9 mouse cellular contexts compared by ENCODE assay signal in genomic region chr2:49840573-49840972, GRCm38 (mm10). TPM values are rescaled to one million over a fixed set of nuclear protein-coding genes. Genes with fewer than 3 reads are reported as not detected.
DNase-seq lines count a peak whose midpoint lies in the region; ATAC-seq lines count a peak whose summit lies in the region.
"Had no signal": no experiment of that assay in that cellular context is flagged by ENCODE, and none has a peak within 500 bp of the region (broad histone marks: within the 10 kb centered on the region; RNA-seq: fewer than 3 reads in every experiment).

No protein-coding gene starts in this region.

- H3K9me3 ChIP-seq in midbrain, embryonic 14.5 days (ENCODE audit: control insufficient read depth, low read length): no peaks in the 10 kb centered on the region
- no peaks in the 10 kb centered on the region for H3K9me3 ChIP-seq in midbrain, embryonic 10.5 days (replicated peaks)
- no peaks in the 10 kb centered on the region for H3K9me3 ChIP-seq in lung, embryonic 16.5 days (ENCODE audit: control insufficient read depth, low read length)
- H3K9me3 ChIP-seq: limb, embryonic 12.5 days had no signal

- H3K4me2 ChIP-seq in midbrain, embryonic 14.5 days (ENCODE audit: low read length): no peak overlapping the region
- H3K4me2 ChIP-seq in lung, embryonic 16.5 days (ENCODE audit: low read depth, low read length): no peak overlapping the region
- H3K4me2 ChIP-seq: limb, embryonic 12.5 days had no signal

- H3K27ac ChIP-seq in midbrain, embryonic 14.5 days (replicated peaks; ENCODE audit: low read depth, low read length): no peak overlapping the region
- no peak overlapping the region for H3K27ac ChIP-seq in midbrain, embryonic 10.5 days (replicated peaks)
- H3K27ac ChIP-seq in lung, embryonic 16.5 days (ENCODE audit: low read length): no peak overlapping the region
- H3K27ac ChIP-seq: limb, embryonic 12.5 days had no signal

- no peaks in the 10 kb centered on the region for H3K27me3 ChIP-seq in midbrain, embryonic 14.5 days (ENCODE audit: control insufficient read depth, insufficient read depth, low read length)
- H3K27me3 ChIP-seq in midbrain, embryonic 10.5 days (ENCODE audit: low read depth, poor library complexity, severe bottlenecking): no peaks in the 10 kb centered on the region
- no peaks in the 10 kb centered on the region for H3K27me3 ChIP-seq in lung, embryonic 16.5 days (ENCODE audit: control insufficient read depth, insufficient read depth, low read depth, low read length)
- H3K27me3 ChIP-seq: limb, embryonic 12.5 days had no signal

- H3K9ac ChIP-seq in midbrain, embryonic 14.5 days (replicated peaks; ENCODE audit: low read length): no peak overlapping the region
- H3K9ac ChIP-seq in lung, embryonic 16.5 days (ENCODE audit: low read length): no peak overlapping the region
- H3K9ac ChIP-seq: limb, embryonic 12.5 days had no signal

- DNase-seq in midbrain, embryonic 14.5 days: peak; percentile 30
- DNase-seq in midbrain, embryonic 10.5 days (ENCODE audit: low spot score): no peak
- DNase-seq in embryo, embryonic 11 days: peak; percentile 47
- peak; percentile 54 for DNase-seq in heart, postnatal 4 days
- no peak for DNase-seq in right cerebral cortex, postnatal 36 days (ENCODE audit: low spot score in 2 of 2)
- no peak for DNase-seq in ovary, postnatal 36 days (ENCODE audit: low spot score)
- DNase-seq in spleen, adult 12 weeks (ENCODE audit: low spot score): no peak

- ATAC-seq in midbrain, embryonic 14.5 days (ENCODE audit: low FRiP score, low TSS enrichment): no peak
- ATAC-seq in lung, embryonic 16.5 days (ENCODE audit: low read depth): peak; percentile 96

- WGBS in midbrain, embryonic 14.5 days: 63% methylated on average over 6 of the region's 6 CpGs
- WGBS in midbrain, embryonic 10.5 days: 68% methylated on average over 6 of the region's 6 CpGs
- 23% methylated on average over 6 of the region's 6 CpGs for WGBS in lung, embryonic 16.5 days

- H3K4me1 ChIP-seq in midbrain, embryonic 14.5 days (ENCODE audit: control insufficient read depth, insufficient read depth, low read length): peaks cover 7% of the 10 kb centered on the region
- peaks cover 23% of the 10 kb centered on the region for H3K4me1 ChIP-seq in midbrain, embryonic 10.5 days
- H3K4me1 ChIP-seq in lung, embryonic 16.5 days (replicated peaks; ENCODE audit: control insufficient read depth, insufficient read depth, low read length): no peaks in the 10 kb centered on the region; the same call in 1 of the 2 replicates

- H3K4me3 ChIP-seq in midbrain, embryonic 14.5 days (replicated peaks; ENCODE audit: low read depth, low read length): no peak overlapping the region
- no peak overlapping the region for H3K4me3 ChIP-seq in midbrain, embryonic 10.5 days
- no peak overlapping the region for H3K4me3 ChIP-seq in lung, embryonic 16.5 days (ENCODE audit: low read length)
- H3K4me3 ChIP-seq: limb, embryonic 12.5 days had no signal

- H3K36me3 ChIP-seq in midbrain, embryonic 14.5 days (ENCODE audit: control insufficient read depth, insufficient read depth, low read length): no peaks in the 10 kb centered on the region
- H3K36me3 ChIP-seq in midbrain, embryonic 10.5 days: no peaks in the 10 kb centered on the region
- no peaks in the 10 kb centered on the region for H3K36me3 ChIP-seq in lung, embryonic 16.5 days (ENCODE audit: control insufficient read depth, insufficient read depth, low read length)
- H3K36me3 ChIP-seq: limb, embryonic 12.5 days had no signal

RNA-seq across cellular contexts. Expression of gene Lypd6b, which starts 53.1 kb away (rescaled TPM):
- polyA plus RNA-seq in midbrain, embryonic 14.5 days (2014; fragmentation: Nextera tagmentation; extraction: Ambion mirVana): 8.7 and 9.7 TPM in 2 replicates
- 0.53 and 0.93 TPM in 2 replicates for polyA plus RNA-seq in midbrain, embryonic 10.5 days (2016; fragmentation: Nextera tagmentation; extraction: Ambion mirVana)
- under 1 TPM; 0.23 to 0.24 TPM for total RNA-seq in heart, postnatal 4 days (2021)
- 2.2 and 2.6 TPM in 2 replicates for polyA plus RNA-seq in lung, embryonic 16.5 days (2015; fragmentation: Nextera tagmentation; extraction: Ambion mirVana)

Comparison
In these comparisons a context has a peak if more than half of its experiments do, and no peak if none do; other contexts are left out.
1. DNase-seq: peak in midbrain, embryonic 14.5 days (single experiment), embryo, embryonic 11 days (single experiment) and heart, postnatal 4 days (single experiment); none in midbrain, embryonic 10.5 days (single experiment), right cerebral cortex, postnatal 36 days (0 of 2), ovary, postnatal 36 days (single experiment) and spleen, adult 12 weeks (single experiment).